Comparison of ENCODE assay signal across 25 mouse cellular contexts in the genomic region with DNA sequence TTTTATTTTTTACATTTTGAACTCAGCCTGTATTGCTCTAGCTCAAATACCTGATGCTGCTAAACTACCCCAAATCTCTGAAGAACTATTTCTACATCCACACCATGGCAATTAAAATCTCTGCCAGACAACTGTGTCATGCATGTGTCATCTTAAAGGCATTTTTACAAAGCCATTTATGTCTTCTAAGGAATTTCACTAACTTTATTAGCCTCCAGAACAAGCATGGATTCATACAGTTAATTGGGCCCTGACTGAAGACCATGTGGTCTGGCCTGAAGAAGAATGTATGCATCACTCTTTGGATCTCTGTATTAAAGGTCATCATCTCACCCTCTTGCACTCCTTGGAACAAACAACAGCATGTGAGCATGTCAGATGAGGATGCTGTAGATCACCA.
DNase-seq lines count a peak whose midpoint lies in the region; ATAC-seq and TF ChIP-seq lines count a peak whose summit lies in the region.
"Had no signal": no experiment of that assay in that cellular context is flagged by ENCODE, and none has a peak within 500 bp of the region (broad histone marks: within the 10 kb centered on the region; RNA-seq: fewer than 3 reads in every experiment).

No protein-coding gene starts in this region.

- peak; percentile 92 for ATAC-seq in Patski
- ATAC-seq in liver, postnatal 0 days, result no peak
- ATAC-seq: CD4-positive, CD25-positive, alpha-beta regulatory T cell, adult 4 months; forebrain, embryonic 14.5 days; forebrain, embryonic 16.5 days had no signal

- POLR2A ChIA-PET in Patski (lab: Charles Lee), result no interaction called here

- no peaks in the 10 kb centered on the region for H3K36me3 ChIP-seq in myocyte (ENCODE audit: control insufficient read depth, insufficient read depth)
- no peaks in the 10 kb centered on the region for H3K36me3 ChIP-seq in liver, postnatal 0 days (replicated peaks; ENCODE audit: insufficient read depth, low read length)
- H3K36me3 ChIP-seq: embryonic facial prominence, embryonic 10.5 days; embryonic facial prominence, embryonic 12.5 days; forebrain, embryonic 10.5 days; forebrain, embryonic 12.5 days; G1E had no signal

- TF ChIP-seq POLR2A in myocyte (IDR thresholded peaks at IDR 0.05; ENCODE audit: insufficient read length, low read depth), result no peak

- no peaks in the 10 kb centered on the region for H3K27me3 ChIP-seq in Patski
- no peaks in the 10 kb centered on the region for H3K27me3 ChIP-seq in myocyte (ENCODE audit: control insufficient read depth, insufficient read depth, insufficient read length)
- H3K27me3 ChIP-seq in liver, postnatal 0 days (ENCODE audit: insufficient read depth, low read length), result no peaks in the 10 kb centered on the region
- H3K27me3 ChIP-seq: CH12.LX; embryonic facial prominence, embryonic 12.5 days; forebrain, embryonic 12.5 days had no signal

- H3K4me1 ChIP-seq in liver, postnatal 0 days (ENCODE audit: insufficient read depth), result no peaks in the 10 kb centered on the region
- H3K4me1 ChIP-seq: embryonic facial prominence, embryonic 12.5 days; forebrain, embryonic 10.5 days; forebrain, embryonic 12.5 days had no signal

- in situ Hi-C loops in Patski (cut with MboI; ENCODE audit: low pct_unique_long_range_greater_than_20kb), result no loop called here

- H3K9me3 ChIP-seq in liver, postnatal 0 days (ENCODE audit: low read length), result no peaks in the 10 kb centered on the region
- H3K9me3 ChIP-seq: embryonic facial prominence, embryonic 10.5 days; embryonic facial prominence, embryonic 12.5 days; forebrain, embryonic 10.5 days; forebrain, embryonic 12.5 days had no signal

- TF ChIP-seq CTCF in Patski (IDR thresholded peaks at IDR 0.05), result no peak
- TF ChIP-seq CTCF in liver, postnatal 0 days (IDR thresholded peaks at IDR 0.05; ENCODE audit: low read depth), result no peak

- no peak overlapping the region for H3K27ac ChIP-seq in liver, postnatal 0 days (ENCODE audit: low read depth)
- H3K27ac ChIP-seq: embryonic facial prominence, embryonic 10.5 days; embryonic facial prominence, embryonic 12.5 days; forebrain, embryonic 10.5 days; forebrain, embryonic 12.5 days had no signal

- TF ChIP-seq EP300 in liver, postnatal 0 days (IDR thresholded peaks at IDR 0.05; ENCODE audit: low read depth), result no peak

- peak; percentile 75 for DNase-seq in 3T3-L1 (ENCODE audit: low read depth, low spot score)
- DNase-seq in Muller cell, postnatal 12 days (ENCODE audit: inconsistent ontology term), result peak; percentile 78
- DNase-seq in Patski (ENCODE audit: low read depth, low spot score), result peak; percentile 46
- DNase-seq in thymus, postnatal 0 days (ENCODE audit: low spot score), result no peak
- no peak for DNase-seq in liver, postnatal 0 days
- DNase-seq in cerebellum, adult 11-12 months, result no peak
- no peak for DNase-seq in adrenal gland, postnatal 36 days
- DNase-seq: adrenal gland, adult 2 months; adrenal gland, postnatal 10 days; adrenal gland, postnatal 25 days; cerebellum, adult 18-20 months; cerebellum, adult 8-10 months; cerebellum, postnatal 10 days; cerebellum, postnatal 25 days had no signal

- H3K79me2 ChIP-seq in myocyte (ENCODE audit: control insufficient read depth, insufficient read depth), result no peaks in the 10 kb centered on the region

- CTCF ChIA-PET in Patski (lab: Charles Lee), result interaction anchor here (1.5 kb wide), 1 partner anchor 135 kb away, joined by 3 read pairs; no protein-coding TSS in a partner anchor

- no peak overlapping the region for H3K4me2 ChIP-seq in myocyte (ENCODE audit: low read depth)
- no peak overlapping the region for H3K4me2 ChIP-seq in liver, postnatal 0 days (ENCODE audit: low read depth, low read length)
- H3K4me2 ChIP-seq: embryonic facial prominence, embryonic 12.5 days; forebrain, embryonic 12.5 days had no signal

- H3ac ChIP-seq in myocyte (ENCODE audit: control insufficient read depth, insufficient read length), result no peak overlapping the region

- H3K9ac ChIP-seq in liver, postnatal 0 days (replicated peaks), result no peak overlapping the region
- H3K9ac ChIP-seq: embryonic facial prominence, embryonic 12.5 days; forebrain, embryonic 12.5 days had no signal

- no peak overlapping the region for H3K4me3 ChIP-seq in myocyte
- no peak overlapping the region for H3K4me3 ChIP-seq in liver, postnatal 0 days (ENCODE audit: low read depth, low read length)
- H3K4me3 ChIP-seq: embryonic facial prominence, embryonic 10.5 days; embryonic facial prominence, embryonic 12.5 days; erythroblast, embryonic 14.5 days; forebrain, embryonic 10.5 days; forebrain, embryonic 12.5 days had no signal

TF ChIP-seq in myocyte, 11 proteins besides CTCF, POLR2A, EP300 and RAD21:
- TF ChIP-seq SRF (IDR thresholded peaks at IDR 0.05; ENCODE audit: control insufficient read depth, insufficient read length, low read depth), result no peak
- TF ChIP-seq CEBPB (IDR thresholded peaks at IDR 0.05; ENCODE audit: insufficient read depth, poor library complexity, severe bottlenecking), result 0 out of 2 replicates have a peak, but pooled peaks have one; percentile 14
- no peak for TF ChIP-seq E2F4 (IDR thresholded peaks at IDR 0.05; ENCODE audit: insufficient read depth)
- no peak for TF ChIP-seq MAX (IDR thresholded peaks at IDR 0.05; ENCODE audit: low read depth)
- no peak for TF ChIP-seq MYOD1 (IDR thresholded peaks at IDR 0.05; ENCODE audit: control insufficient read depth in 1 of 3, insufficient read length in 2 of 3, low read depth in 2 of 3)
- no peak for TF ChIP-seq POLR2AphosphoS2 (IDR thresholded peaks at IDR 0.05; ENCODE audit: insufficient read length, low read depth)
- no peak for TF ChIP-seq TCF12 (IDR thresholded peaks at IDR 0.05; ENCODE audit: insufficient read depth, poor library complexity, severe bottlenecking)
- TF ChIP-seq TCF3 (IDR thresholded peaks at IDR 0.05; ENCODE audit: insufficient read length, low read depth), result no peak
- peak; percentile 8 for TF ChIP-seq USF1 (IDR thresholded peaks at IDR 0.05; ENCODE audit: low read depth)
- TF ChIP-seq REST (IDR thresholded peaks at IDR 0.05; ENCODE audit: insufficient read depth, insufficient read length), result no peak
- TF ChIP-seq MYOG (IDR thresholded peaks at IDR 0.05; ENCODE audit: control insufficient read depth in 1 of 3, insufficient read depth in 1 of 3, insufficient read length in 2 of 3, low read depth in 2 of 3), result no peak

Comparison
In these comparisons a context has a peak if more than half of its experiments do, and no peak if none do; other contexts are left out.
1. DNase-seq: peak in 3T3-L1 (single experiment), Muller cell, postnatal 12 days (single experiment) and Patski (single experiment); none in thymus, postnatal 0 days (single experiment), liver, postnatal 0 days (single experiment), cerebellum, adult 11-12 months (single experiment) and adrenal gland, postnatal 36 days (0 of 2).